Mouse (Mus musculus) lung, embryonic 14.5 days (tissue): Measurements from ENCODE around the gene Steap4. TPM values are rescaled to one million over a fixed set of nuclear protein-coding genes. Genes with fewer than 3 reads are reported as not detected.
A peak's percentile ranks its signal among the peaks of the same experiment; 100 is the strongest.

ENCODE experiments used
- ATAC-seq: fragments of 200-750 bp; cut with Nextera tagmentation; 2 replicates; pipeline ENCODE4 v1.8.0; 2017; ENCODE audit warnings: mild to moderate bottlenecking, moderate TSS enrichment, moderate library complexity; ENCODE audit not compliant: insufficient read depth
- DNase-seq: peaks from one replicate; pipeline ENCODE4 v3.0.0-alpha.2; 2015
- H3K27ac ChIP-seq: fragments of 300-500 bp; sonication (generic); 2 replicates; pipeline ENCODE4 v1.5.1; 2014; ENCODE audit warnings: low read depth, mild to moderate bottlenecking, moderate library complexity
- H3K27me3 ChIP-seq: fragments of 300-500 bp; sonication (generic); 2 replicates; pipeline ENCODE4 v1.6.1; 2014; ENCODE audit warnings: low read length, control low read depth; ENCODE audit not compliant: insufficient read depth
- H3K36me3 ChIP-seq: fragments of 300-500 bp; sonication (generic); 2 replicates; pipeline ENCODE4 v1.6.1; 2014; ENCODE audit warnings: control low read depth; ENCODE audit not compliant: insufficient read depth
- H3K4me1 ChIP-seq: fragments of 300-500 bp; sonication (generic); 2 replicates; pipeline ENCODE4 v1.6.1; 2014; ENCODE audit warnings: antibody characterized with exemption, control low read depth; ENCODE audit not compliant: insufficient read depth
- H3K4me2 ChIP-seq: fragments of 300-500 bp; sonication (generic); 2 replicates; pipeline ENCODE4 v1.6.1; 2014; ENCODE audit warnings: mild to moderate bottlenecking
- H3K4me3 ChIP-seq: fragments of 300-500 bp; sonication (generic); 2 replicates; pipeline ENCODE4 v1.5.1; 2014; ENCODE audit warnings: low read depth, low read length
- H3K9ac ChIP-seq: fragments of 300-500 bp; sonication (generic); 2 replicates; pipeline ENCODE4 v1.6.1; 2014
- H3K9me3 ChIP-seq: fragments of 300-500 bp; sonication (generic); 2 replicates; pipeline ENCODE4 v1.6.1; 2016; ENCODE audit warnings: low read depth, low read length, control low read depth
- CTCF ChIP-seq: IDR thresholded peaks from 2 replicates; pipeline ENCODE4 v1.5.1; 2016; ENCODE audit warnings: antibody characterized with exemption, low read depth
- WGBS: fragments of 180-500 bp; shearing (Covaris S2); extraction: QIAGEN DNeasy Blood & Tissue Kit; methylation state at CpG from one replicate; pipeline ENCODE4 v1.1.7; 2014; 5-methylcytosine and 5-hydroxymethylcytosine counted together
- polyA plus RNA-seq: library from polyadenylated mRNA; unstranded; fragments of >200 nt; fragmentation: Nextera tagmentation; extraction: Ambion mirVana; gene quantifications from 2 replicates; pipeline ENCODE4 v1.2.1, GENCODE M21; 2014

Steap4 gene
- polyA plus RNA-seq, 1 experiment from 2014 or later = 2.7 TPM

DNA sequence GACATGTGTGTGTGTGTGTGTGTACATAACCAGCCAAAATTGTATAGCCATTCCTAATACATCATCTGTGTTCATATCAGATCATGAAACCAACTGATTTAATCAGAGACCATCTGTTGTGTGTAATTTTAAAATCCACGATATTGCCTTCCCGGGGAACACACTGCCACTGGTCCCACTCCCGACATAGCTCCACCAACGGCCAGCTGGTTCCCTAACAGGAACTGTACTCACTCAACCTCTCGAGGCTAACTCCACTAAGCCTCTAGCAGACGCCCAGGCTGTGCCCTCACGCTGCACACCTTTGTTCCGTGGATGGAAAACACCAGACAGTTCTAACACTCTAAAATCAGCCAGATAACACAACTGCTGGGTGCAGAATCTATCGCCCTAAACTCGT, 40.2 kb downstream of the Steap4 start:
- Histone ChIP-seq H3K4me3 (no peak overlapping the region), H3K9ac (no peak overlapping the region), H3K4me1 (no peaks in the 10 kb centered on the region), H3K9me3 (no peaks in the 10 kb centered on the region), H3K27me3 (no peaks in the 10 kb centered on the region), H3K36me3 (no peaks in the 10 kb centered on the region), H3K4me2 (no peak overlapping the region), H3K27ac (no peak overlapping the region)
- DNase-seq = no peak
- ATAC-seq = no peak
- WGBS = 76% methylated on average over 10 of the region's 10 CpGs
- TF ChIP-seq CTCF = no peak

DNA sequence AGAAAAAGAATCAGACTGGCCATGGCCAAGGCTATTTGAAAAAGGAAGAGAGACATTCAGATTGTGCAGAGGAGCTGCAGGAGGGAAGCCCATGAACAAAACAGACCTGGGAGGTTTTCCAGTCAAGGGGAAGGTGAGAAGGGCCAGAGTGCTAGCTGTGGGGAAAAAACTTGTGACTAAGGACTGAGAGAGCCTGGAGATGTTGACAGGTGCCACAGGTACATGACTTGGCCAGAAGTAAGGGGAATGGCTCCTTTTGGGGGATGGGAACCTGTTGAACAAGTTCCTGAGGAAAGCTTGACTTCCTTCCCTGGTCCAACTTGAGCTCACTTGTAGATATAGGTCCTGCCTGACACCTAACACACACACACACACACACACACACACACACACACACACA, 42.6 kb downstream of the Steap4 start:
- no peak overlapping the region for H3K27ac ChIP-seq
- no peak overlapping the region for H3K9ac ChIP-seq
- H3K4me2 ChIP-seq = no peak overlapping the region
- H3K27me3 ChIP-seq = no peaks in the 10 kb centered on the region
- no peak for ATAC-seq
- H3K4me1 ChIP-seq = no peaks in the 10 kb centered on the region
- peak; percentile 5 for DNase-seq
- TF ChIP-seq CTCF = no peak
- H3K9me3 ChIP-seq = no peaks in the 10 kb centered on the region
- H3K36me3 ChIP-seq = no peaks in the 10 kb centered on the region
- no peak overlapping the region for H3K4me3 ChIP-seq

DNA sequence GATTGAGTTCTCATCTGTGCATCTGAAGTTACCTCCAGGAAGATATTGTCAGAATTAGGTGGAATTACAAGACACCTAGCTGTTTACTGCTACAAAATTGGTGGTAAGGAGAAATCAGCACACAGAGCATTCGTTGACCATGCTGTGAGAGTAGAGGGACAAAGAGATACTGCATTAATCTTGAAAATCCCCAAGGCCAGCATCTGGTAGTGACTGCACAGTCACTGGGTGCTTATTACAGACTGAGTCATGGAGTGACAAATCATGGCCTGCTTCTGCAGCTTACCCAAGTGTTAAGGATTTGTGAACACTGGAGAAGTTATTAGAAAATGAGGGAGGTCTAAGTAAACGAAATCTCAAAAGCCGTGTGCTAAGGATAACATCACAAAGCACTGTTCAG, 53.0 kb downstream of the Steap4 start:
- Histone ChIP-seq H3K4me2 (no peak overlapping the region), H3K9ac (no peak overlapping the region), H3K4me3 (no peak overlapping the region), H3K4me1 (no peaks in the 10 kb centered on the region), H3K9me3 (no peaks in the 10 kb centered on the region), H3K27ac (no peak overlapping the region), H3K36me3 (no peaks in the 10 kb centered on the region), H3K27me3 (no peaks in the 10 kb centered on the region)
- TF ChIP-seq CTCF = no peak
- DNase-seq (no peak), ATAC-seq (no peak)
- WGBS = 56% methylated on average over 3 of the region's 3 CpGs

Other genes with a start within 250 kb of the Steap4 start
- gene Sri, start 85.6 kb downstream of the Steap4 start, polyA plus RNA-seq = 253 and 268 TPM in 2 replicates